Mouse (Mus musculus) left cerebral cortex, postnatal 14 days (tissue): ENCODE data around the gene Vipr2. TPM values are rescaled to one million over a fixed set of nuclear protein-coding genes. Genes with fewer than 3 reads are reported as not detected.

Source experiments
- DNase-seq, 2 experiments: peaks; one replicate each; pipeline ENCODE4 v3.0.0; 2021 to 2022; ENCODE audit warnings: low spot score in 2 of 2, mixed read lengths in 1 of 2
- intact Hi-C: fragments of 180-260 bp; cut with DNase I; formaldehyde crosslinking; loops from one replicate; pipeline ENCODE4 v1.15.1; 2025
- long read RNA-seq, 2 experiments: library from polyadenylated mRNA; stranded (forward); transcript quantifications; one replicate each; pipeline ENCODE4 v2.0.0; 2021
- total RNA-seq, 2 experiments: library from RNA; stranded (reverse); gene quantifications; 2 replicates each; pipeline ENCODE4 v1.2.3; 2021

Gene Vipr2
- total RNA-seq, result 1 to 10 TPM; 1.3 to 1.4 TPM
- long read RNA-seq, experiment 1, partial matches to known transcripts, result 0 of 2 reads
- long read RNA-seq, experiment 1, other reads (novel, unspliced or antisense), result 0 of 2 reads
- long read RNA-seq, experiment 2, result 0 reads

DNA sequence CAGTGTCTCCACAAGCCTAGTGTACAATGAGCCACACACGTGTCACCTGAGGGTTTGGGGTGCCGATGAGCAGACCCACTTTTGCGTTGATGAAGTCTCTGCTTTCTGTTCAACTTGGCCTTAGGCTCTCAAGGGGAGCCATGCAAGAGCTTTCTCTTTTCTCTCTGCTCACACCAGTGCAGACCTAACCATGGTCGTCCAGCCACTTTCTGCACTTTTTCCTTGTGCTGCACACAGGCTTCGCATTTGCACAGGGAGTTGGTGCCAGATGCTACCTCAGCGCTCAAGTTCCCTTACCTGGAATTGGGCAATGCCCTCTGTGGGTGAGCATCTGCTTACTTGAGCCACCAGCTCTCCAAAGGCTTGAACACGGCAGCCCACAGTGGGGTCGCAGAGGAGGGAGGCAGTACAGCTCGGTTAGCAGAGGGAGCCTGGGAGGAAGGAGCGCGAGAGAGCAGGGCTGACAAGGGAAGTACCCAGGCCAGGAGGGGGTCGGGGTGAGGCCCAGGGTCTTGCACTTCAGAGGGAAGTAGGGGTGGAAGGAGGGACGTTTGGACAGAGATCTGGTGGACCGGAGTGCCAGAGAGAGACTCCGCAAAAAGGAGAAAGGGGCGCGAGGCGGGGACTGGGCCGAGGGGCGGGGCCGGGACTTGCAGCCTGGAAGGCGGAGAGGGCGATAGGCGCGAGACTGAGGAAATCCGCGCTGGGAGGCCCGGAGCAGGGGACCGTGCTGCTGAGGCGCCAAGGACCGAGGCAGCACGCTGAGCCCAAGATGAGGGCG lies at the start of gene Vipr2:
TSS of gene Vipr2 (plus strand) at position 653 of the 781 bp plus-strand sequence.
- intact Hi-C loops, result loop anchor here (10.0 kb wide), 1 partner anchor 548 kb away; no protein-coding TSS in a partner anchor
- peak in 1 of 2 experiments; percentile 30 for DNase-seq

- intact Hi-C loops, result no loop called here
- DNase-seq, result no peak
Observed at GRCm38 (mm10) chr12:116028095-116028494, 49.4 kb upstream of the Vipr2 start.

DNA sequence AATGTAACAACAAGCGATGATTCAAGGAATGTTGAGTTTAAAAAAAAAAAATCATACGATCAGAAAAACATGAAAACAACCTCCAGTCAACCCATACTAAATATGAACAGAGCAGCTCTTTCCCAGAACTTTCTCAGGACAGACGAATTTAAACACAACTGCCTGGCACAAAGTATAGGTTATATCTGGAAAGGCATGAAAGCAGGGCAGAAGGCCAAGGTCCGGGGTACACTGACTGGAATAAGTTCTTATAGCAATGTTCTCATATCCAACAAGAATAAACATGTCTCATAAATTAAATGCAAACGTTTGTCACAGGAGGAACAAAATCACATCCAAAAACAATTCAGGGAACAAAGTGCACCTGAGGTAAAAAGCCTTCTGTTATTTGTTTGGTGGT lies 42.2 kb upstream of the Vipr2 start:
- intact Hi-C loops, result no loop called here
- no peak for DNase-seq

- DNase-seq, result no peak
- intact Hi-C loops, result no loop called here
Observed at GRCm38 (mm10) chr12:116044785-116045184, 32.7 kb upstream of the Vipr2 start.

DNA sequence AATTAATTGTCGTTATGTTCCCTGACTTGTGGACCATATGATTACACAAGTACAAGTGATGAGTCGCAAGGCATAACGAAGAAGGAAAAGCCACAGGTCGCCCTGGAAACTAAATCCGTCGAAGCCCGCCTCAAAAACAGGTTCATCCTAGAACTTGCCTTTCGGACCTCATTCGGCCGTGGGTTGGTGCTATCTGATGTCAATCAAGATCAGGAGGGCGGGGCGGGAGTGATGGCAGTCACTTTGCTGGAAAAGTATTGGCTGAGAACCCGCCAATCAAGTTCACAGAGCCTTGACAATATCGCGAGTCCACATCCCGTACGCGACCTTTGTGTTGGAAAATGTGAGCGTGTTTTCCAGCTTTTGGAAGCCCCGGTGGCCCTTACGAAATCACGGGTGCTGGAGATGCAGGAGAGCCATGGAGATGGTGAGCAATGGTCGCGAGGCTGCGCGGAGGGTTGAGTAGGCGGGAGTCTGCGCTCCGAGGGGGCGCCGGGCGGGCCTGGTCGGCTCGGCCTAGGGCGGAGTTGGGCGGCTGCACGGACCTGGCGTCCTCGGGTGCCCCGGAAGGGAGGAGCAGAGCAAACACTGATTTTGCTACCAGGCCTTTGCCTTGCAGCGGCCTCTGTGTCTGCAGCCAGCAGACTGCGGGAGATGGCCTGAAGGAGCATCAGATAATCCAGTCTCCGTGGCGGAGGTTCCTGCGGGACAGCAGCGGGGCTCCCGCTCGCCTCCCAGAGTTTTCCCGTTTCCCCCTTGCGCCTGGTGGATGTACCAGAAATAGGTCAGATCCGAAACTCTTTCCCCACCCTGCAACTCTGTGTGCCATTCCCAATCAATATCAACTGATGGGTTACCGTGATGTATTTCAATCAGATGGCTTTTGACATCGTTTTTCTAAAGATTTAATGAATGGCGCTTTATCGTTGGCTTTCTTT lies 29.8 kb upstream of the Vipr2 start, which contains the start of gene Zfp386:
TSS of gene Zfp386 (plus strand) at position 285 of the 938 bp plus-strand sequence.
- peak; percentile 99 to 100 for DNase-seq
- intact Hi-C loops, result no loop called here

- DNase-seq, result no peak
- intact Hi-C loops, result no loop called here
Observed at GRCm38 (mm10) chr12:116048766-116049165, 28.8 kb upstream of the Vipr2 start.

DNA sequence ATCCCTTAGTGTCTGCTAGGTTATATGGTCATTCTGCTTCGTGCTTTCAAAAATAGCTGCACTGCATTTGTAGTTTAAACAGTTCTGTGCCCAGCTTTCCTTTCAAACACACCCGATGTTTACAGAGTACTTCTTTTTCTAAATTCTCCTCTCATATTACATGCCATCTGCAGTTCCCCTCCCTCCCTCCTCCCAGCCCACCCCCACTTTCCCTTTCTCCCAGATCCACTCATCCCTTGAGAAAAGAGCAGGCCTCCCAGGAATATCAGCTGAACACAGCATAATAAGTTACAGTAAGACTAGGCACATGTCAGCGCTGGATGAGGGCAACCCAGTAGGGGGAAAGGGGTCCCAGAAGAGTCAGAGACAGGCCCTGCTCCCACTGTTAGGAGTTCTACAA lies 28.3 kb upstream of the Vipr2 start:
- DNase-seq, result no peak
- intact Hi-C loops, result no loop called here

- intact Hi-C loops, result no loop called here
- no peak for DNase-seq
Observed at GRCm38 (mm10) chr12:116049701-116050100, 27.8 kb upstream of the Vipr2 start.

DNA sequence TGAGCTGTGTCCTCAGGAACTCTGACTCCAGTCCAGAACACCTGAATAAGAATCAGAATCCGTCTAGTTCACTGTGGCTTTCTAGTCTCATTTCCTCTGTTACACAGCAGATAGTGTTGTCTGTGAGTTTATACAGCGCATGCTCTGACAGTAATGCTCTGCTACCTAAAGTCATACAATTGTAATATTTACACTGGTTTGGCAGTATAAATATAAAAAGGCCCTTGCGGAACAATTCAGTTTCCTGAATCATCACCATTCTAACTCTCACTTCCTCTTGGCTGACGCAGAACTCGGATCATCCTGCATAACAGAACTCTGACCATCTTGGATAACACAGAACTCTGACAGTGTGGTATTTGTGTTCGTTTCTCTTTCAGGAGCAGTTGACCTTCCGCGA lies 23.2 kb upstream of the Vipr2 start:
- DNase-seq, result no peak
- intact Hi-C loops, result no loop called here

DNA sequence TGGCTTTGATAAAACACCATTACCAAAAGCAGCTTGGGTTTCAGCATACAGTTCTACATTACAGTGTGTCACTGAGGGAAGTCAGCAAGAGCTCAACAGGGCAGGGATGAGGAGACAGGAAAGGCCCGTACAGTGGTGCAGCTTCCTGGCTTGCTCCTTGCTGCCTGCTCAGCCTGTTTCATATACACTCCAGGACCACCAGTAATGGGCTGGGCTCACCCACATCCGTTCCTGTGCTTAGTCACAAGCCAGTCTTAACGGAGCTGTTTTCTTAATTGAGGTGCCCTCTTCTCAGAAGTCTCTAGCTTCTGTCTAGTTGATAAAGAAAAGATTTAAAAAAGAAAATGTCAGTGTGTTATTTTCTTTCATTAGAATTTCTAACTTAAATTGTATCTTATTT lies 21.4 kb upstream of the Vipr2 start:
- intact Hi-C loops, result no loop called here
- DNase-seq, result no peak

DNA sequence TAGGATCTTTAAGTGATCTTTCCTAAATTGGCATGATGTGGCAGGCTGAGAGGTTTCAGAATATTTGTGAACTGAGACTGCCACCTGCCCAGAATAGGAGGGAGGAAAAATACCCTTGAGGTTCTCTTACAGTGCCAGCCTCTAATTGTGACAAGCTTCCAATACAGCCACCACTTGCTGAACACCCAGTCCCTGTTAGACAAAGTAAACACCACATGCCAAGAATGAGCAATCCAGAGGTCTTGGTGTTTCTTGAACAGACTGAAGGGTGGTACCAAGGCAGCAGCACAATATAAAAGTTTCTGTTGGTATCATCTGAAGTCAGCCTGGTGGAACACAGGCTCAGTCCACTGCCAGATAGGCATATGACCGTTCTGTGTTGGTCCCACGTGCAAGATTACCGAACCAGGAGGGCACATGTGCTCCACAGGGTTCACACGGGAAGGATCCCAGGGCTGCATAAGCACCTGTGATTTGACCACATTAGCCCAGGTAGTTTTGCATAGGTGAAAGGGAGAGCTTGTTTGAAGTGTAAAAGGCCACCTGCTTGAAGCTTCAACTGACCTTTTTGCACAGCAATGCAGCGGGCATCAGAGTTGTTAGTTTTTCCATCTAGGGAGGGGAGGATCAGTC lies 15.8 kb upstream of the Vipr2 start:
- no peak for DNase-seq
- intact Hi-C loops, result no loop called here

- intact Hi-C loops, result no loop called here
Observed at GRCm38 (mm10) chr12:116062194-116062583, 15.3 kb upstream of the Vipr2 start.

DNA sequence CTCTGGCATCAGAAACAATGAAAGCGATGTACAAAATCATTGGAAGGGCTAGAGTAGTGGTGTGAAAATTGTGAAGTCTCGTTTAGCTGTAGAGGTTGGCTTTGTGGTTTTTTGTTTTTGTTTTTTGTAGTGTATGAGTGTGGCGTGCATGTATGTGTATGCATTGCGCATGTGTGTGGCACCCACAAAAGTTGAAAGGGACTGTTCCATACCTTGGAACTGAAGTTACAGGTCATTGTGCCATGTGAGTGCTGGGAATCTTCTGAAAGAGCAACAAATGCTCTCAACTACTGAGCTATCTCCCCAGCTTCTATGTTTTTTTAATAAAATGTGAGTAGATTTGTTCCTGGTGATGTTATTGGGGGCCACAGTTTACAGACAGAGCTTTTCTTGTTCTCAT lies 14.5 kb upstream of the Vipr2 start:
- intact Hi-C loops, result no loop called here
- DNase-seq, result no peak

More at GRCm38 (mm10) chr12:116062194-116062583, 15.3 kb upstream of the Vipr2 start:
- DNase-seq, result no peak

DNA sequence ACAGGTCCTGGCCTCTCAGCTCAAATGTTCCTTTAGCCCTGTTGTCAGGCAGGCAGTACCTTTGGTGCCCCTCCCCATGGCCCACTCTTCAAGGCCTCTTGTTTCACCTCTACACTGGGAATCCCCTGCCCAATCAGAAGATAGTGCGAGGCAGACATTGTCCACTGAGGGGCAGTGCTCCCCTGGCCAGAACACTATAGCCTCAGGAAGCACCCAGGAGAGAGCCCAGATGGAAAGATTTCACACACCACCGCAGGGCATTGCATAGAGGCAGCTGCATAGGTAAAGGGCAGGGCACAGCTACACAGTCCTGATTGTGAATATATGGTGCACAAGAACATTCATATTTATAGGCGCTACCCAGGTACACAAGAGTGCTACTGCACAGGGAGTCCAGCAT lies 6.5 kb upstream of the Vipr2 start:
- DNase-seq, result peak; percentile 57 to 63
- intact Hi-C loops, result loop anchor here (2.0 to 10.0 kb wide), 2 partner anchors 132 to 554 kb away; no protein-coding TSS in a partner anchor

GRCm38 (mm10) chr12:116077855-116078366 lies 385 bp downstream of the Vipr2 start:
- no peak for DNase-seq
- intact Hi-C loops, result loop anchor here (10.0 kb wide), 1 partner anchor 547 kb away; no protein-coding TSS in a partner anchor

- intact Hi-C loops, result no loop called here
- DNase-seq, result no peak
Observed at GRCm38 (mm10) chr12:116083125-116083524, 5.6 kb downstream of the Vipr2 start.

GRCm38 (mm10) chr12:116084294-116084693 lies 6.8 kb downstream of the Vipr2 start:
- no peak for DNase-seq
- intact Hi-C loops, result no loop called here

DNA sequence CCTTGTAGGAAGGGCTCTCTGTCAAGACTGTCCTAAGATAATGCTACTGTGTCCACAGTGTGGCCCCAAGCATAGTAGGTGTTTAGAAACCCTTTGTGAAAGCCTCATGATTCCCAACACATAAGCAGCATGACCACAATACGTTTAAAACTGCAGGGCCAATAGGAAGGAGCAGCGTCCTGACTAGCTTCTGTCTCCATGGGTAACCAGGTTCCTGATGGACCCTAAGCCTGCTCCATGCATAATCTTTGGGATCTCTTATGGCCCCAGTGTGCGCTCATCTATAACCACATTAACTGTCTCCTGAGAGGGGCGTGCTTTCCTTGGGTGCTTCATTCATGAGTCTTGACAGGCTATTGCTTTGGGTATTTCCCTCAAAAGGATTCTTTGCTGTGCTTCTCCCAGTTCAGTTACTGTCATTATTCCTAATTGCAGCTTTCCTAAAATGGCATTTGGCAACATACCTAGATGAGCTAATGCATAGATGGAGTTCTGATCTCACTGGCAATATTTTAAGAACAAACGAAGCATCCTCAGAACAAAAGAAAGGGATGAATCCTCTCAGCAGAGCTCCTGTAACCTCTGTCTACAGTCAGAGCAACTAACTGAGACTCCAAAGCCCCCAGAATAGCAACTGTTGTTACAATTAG lies 9.6 kb downstream of the Vipr2 start:
- intact Hi-C loops, result no loop called here
- DNase-seq, result no peak

DNA sequence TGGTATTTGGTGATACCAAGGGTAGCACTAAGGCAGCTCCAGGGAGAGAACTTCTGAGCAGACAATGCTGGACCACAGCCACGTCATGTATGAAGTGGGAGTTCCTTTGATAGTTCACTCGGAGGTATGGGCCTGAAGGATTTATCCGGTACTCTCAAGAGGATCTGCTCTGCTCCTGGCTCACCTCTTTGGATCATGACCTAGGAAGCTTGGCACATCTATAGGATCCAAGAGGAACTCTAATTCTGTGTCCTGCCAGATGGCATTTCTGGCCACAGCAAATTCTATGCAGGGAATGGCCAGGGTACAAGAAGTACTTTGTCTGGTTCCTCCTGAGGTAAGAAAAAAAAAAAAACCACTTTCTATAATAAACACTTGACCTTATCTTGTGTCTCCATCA lies 12.3 kb downstream of the Vipr2 start:
- intact Hi-C loops, result no loop called here
- no peak for DNase-seq
